Mouse (Mus musculus) lung, embryonic 14.5 days (tissue): ENCODE measurements around the gene Cblc. TPM values are rescaled to one million over a fixed set of nuclear protein-coding genes. Genes with fewer than 3 reads are reported as not detected.

Source experiments
- ATAC-seq: fragments of 200-750 bp; cut with Nextera tagmentation; 2 replicates; pipeline ENCODE4 v1.8.0; 2017; ENCODE audit warnings: mild to moderate bottlenecking, moderate TSS enrichment, moderate library complexity; ENCODE audit not compliant: insufficient read depth
- DNase-seq: peaks from one replicate; pipeline ENCODE4 v3.0.0-alpha.2; 2015
- H3K27ac ChIP-seq: fragments of 300-500 bp; sonication (generic); 2 replicates; pipeline ENCODE4 v1.5.1; 2014; ENCODE audit warnings: low read depth, mild to moderate bottlenecking, moderate library complexity
- H3K27me3 ChIP-seq: fragments of 300-500 bp; sonication (generic); 2 replicates; pipeline ENCODE4 v1.6.1; 2014; ENCODE audit warnings: low read length, control low read depth; ENCODE audit not compliant: insufficient read depth
- H3K36me3 ChIP-seq: fragments of 300-500 bp; sonication (generic); 2 replicates; pipeline ENCODE4 v1.6.1; 2014; ENCODE audit warnings: control low read depth; ENCODE audit not compliant: insufficient read depth
- H3K4me1 ChIP-seq: fragments of 300-500 bp; sonication (generic); 2 replicates; pipeline ENCODE4 v1.6.1; 2014; ENCODE audit warnings: antibody characterized with exemption, control low read depth; ENCODE audit not compliant: insufficient read depth
- H3K4me2 ChIP-seq: fragments of 300-500 bp; sonication (generic); 2 replicates; pipeline ENCODE4 v1.6.1; 2014; ENCODE audit warnings: mild to moderate bottlenecking
- H3K4me3 ChIP-seq: fragments of 300-500 bp; sonication (generic); 2 replicates; pipeline ENCODE4 v1.5.1; 2014; ENCODE audit warnings: low read depth, low read length
- H3K9ac ChIP-seq: fragments of 300-500 bp; sonication (generic); 2 replicates; pipeline ENCODE4 v1.6.1; 2014
- H3K9me3 ChIP-seq: fragments of 300-500 bp; sonication (generic); 2 replicates; pipeline ENCODE4 v1.6.1; 2016; ENCODE audit warnings: low read depth, low read length, control low read depth
- CTCF ChIP-seq: IDR thresholded peaks from 2 replicates; pipeline ENCODE4 v1.5.1; 2016; ENCODE audit warnings: antibody characterized with exemption, low read depth
- WGBS: fragments of 180-500 bp; shearing (Covaris S2); extraction: QIAGEN DNeasy Blood & Tissue Kit; methylation state at CpG from one replicate; pipeline ENCODE4 v1.1.7; 2014; 5-methylcytosine and 5-hydroxymethylcytosine counted together
- polyA plus RNA-seq: library from polyadenylated mRNA; unstranded; fragments of >200 nt; fragmentation: Nextera tagmentation; extraction: Ambion mirVana; gene quantifications from 2 replicates; pipeline ENCODE4 v1.2.1, GENCODE M21; 2014

Cblc gene
- polyA plus RNA-seq, 1 experiment from 2014 or later, result 6.8 TPM

DNA sequence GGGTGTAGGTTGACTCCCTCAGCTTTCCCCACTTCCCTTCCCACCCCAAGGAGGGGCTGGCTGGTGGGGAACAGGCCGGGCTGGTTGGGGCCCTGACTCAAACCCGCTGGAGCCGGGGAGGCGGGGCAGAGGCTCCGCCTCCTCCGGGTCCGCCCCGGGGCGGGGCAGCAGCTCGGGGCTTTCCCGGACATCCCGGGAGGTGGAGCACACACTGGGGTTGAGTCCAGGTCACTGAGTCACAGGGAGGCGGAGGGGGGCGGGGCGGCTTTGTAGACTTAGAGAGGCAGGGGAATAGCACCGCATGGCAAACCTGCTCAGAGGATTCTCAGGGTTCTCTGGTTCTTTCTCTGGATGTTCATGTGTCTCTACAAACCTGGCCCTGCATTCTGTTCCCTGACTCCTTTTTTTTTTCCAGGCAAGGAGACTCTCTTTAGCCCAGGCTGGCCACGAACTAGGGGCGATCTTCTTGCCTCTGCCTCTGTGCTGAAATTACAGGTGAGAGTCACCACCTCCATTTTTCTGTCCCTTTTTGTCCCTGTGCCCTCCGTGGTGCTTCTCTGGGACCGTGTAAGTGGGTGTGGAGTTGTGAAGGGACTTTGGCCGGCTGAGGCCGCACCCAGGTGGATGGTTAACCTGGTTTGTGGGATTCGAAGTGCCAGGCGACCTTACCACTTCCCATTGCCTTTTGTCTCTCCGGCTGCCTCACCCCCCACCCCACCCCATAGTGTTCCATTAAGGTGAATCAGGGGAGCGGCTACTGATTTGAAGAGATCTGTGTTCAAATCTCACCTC, 27.8 kb upstream of the Cblc start:
- Histone ChIP-seq H3K27ac (peak overlapping the region; percentile 87), H3K9me3 (no peaks in the 10 kb centered on the region), H3K27me3 (peaks cover 9% of the 10 kb centered on the region; the same call in 1 of the 2 replicates), H3K4me1 (peaks cover 16% of the 10 kb centered on the region), H3K9ac (no peak overlapping the region), H3K4me3 (no peak overlapping the region), H3K36me3 (no peaks in the 10 kb centered on the region), H3K4me2 (peak overlapping the region; percentile 89)
- no peak for TF ChIP-seq CTCF
- 22% methylated on average over 26 of the region's 26 CpGs for WGBS
- ATAC-seq (peak; percentile 89), DNase-seq (peak; percentile 90)

- Histone ChIP-seq H3K4me3 (peak overlapping the region; percentile 49; the same call in 1 of the 2 replicates), H3K36me3 (no peaks in the 10 kb centered on the region), H3K4me2 (peak overlapping the region; percentile 89), H3K9ac (no peak overlapping the region), H3K27ac (peak overlapping the region; percentile 87), H3K9me3 (no peaks in the 10 kb centered on the region), H3K27me3 (peaks cover 9% of the 10 kb centered on the region; the same call in 1 of the 2 replicates), H3K4me1 (peaks cover 16% of the 10 kb centered on the region)
- WGBS, result 23% methylated on average over 16 of the region's 16 CpGs
- peak; percentile 49 for DNase-seq
- TF ChIP-seq CTCF, result no peak
- ATAC-seq, result peak; percentile 48
Measured at GRCm38 (mm10) chr7:19823256-19824181, 26.9 kb upstream of the Cblc start.

DNA sequence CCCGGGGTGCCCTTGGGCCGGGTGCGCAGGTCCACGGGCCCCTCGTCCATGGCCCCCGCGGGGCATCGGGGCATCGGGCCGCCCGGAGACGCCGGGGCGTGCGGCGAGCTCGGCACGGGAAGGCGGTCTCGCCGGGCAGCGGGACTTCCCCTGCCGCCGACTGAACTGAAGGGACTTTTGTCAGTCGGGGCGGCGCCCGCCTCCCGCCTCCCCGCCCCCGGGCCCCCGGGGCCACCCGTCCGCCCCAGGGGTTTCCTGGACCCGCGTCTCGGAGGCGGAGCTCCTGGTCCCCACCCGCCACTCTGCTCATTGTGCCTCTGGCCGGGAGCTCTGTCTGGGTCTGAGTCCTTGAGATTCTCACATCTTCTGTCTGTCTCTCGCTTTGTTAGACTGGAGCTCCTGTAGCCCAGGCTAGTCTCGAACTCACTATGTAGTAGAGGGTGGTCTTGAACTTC, 26.0 kb upstream of the Cblc start, which contains the start of gene Bcl3:
Gene Bcl3 (minus strand): TSS at position 167 of the 455 bp plus-strand sequence.
- TF ChIP-seq CTCF, result no peak
- H3K9ac ChIP-seq, result peak within 1 kb of the TSS; percentile 72
- peak; percentile 68 for DNase-seq
- peak within 1 kb of the TSS; percentile 87 for H3K27ac ChIP-seq
- under 1% methylated on average over 42 of the region's 42 CpGs for WGBS
- H3K4me1 ChIP-seq, result peaks cover 23% of the 10 kb centered on the region
- H3K4me3 ChIP-seq, result peak within 1 kb of the TSS; percentile 49
- peak within 1 kb of the TSS; percentile 89 for H3K4me2 ChIP-seq
- no peak for ATAC-seq
- H3K9me3 ChIP-seq, result no peaks in the 10 kb centered on the region
- H3K27me3 ChIP-seq, result peaks cover 9% of the 10 kb centered on the region; the same call in 1 of the 2 replicates
- no peaks in the 10 kb centered on the region for H3K36me3 ChIP-seq

DNA sequence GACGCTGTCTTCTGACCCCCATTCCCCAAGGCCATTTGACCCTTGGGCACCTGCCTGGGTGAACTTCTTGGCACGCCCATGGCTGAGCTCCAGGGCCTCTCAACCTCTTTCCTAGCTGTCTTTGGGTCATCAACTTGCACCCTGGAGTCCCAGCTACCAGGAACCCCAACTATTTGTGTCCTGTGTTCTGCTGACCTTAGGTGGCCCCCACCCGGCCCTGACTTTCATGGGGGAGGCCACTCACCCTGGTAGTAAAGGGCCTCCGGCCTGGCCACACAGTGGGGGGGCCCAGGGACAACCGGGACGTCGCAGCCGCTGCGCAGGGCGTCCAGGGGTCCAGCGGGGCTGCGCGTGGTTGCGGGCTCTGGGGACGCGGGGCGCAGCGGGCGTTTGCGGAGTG, 25.6 kb upstream of the Cblc start:
- H3K27ac ChIP-seq, result no peak overlapping the region
- peaks cover 27% of the 10 kb centered on the region for H3K4me1 ChIP-seq
- H3K36me3 ChIP-seq, result no peaks in the 10 kb centered on the region
- 8% methylated on average over 18 of the region's 20 CpGs for WGBS
- peak overlapping the region; percentile 49 for H3K4me3 ChIP-seq
- H3K27me3 ChIP-seq, result peaks cover 9% of the 10 kb centered on the region; the same call in 1 of the 2 replicates
- peak overlapping the region; percentile 89 for H3K4me2 ChIP-seq
- no peak for ATAC-seq
- no peak for DNase-seq
- TF ChIP-seq CTCF, result no peak
- no peaks in the 10 kb centered on the region for H3K9me3 ChIP-seq
- H3K9ac ChIP-seq, result peak overlapping the region; percentile 72

DNA sequence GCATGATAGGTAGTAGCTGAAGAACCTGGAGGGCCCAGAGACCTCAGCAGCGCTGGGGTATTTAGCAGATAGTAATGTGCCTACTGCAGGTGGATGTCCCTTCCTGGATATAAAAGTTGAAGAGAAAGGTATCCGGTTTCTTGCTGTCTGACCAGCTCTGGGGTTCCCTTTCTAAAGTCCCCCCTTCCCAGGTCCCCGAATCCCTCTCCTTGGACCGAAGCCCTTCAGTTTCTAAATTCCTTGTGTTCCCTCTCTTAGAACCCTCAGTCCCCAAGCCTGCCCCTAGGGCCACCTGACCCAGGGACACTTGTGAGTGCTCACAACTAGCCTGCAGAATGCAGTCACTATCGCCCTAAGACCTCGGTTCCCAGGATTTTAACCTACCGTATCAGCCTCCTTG, 25.0 kb upstream of the Cblc start:
- peaks cover 9% of the 10 kb centered on the region; the same call in 1 of the 2 replicates for H3K27me3 ChIP-seq
- no peak overlapping the region for H3K27ac ChIP-seq
- peak overlapping the region; percentile 49; the same call in 1 of the 2 replicates for H3K4me3 ChIP-seq
- peaks cover 33% of the 10 kb centered on the region for H3K4me1 ChIP-seq
- H3K36me3 ChIP-seq, result no peaks in the 10 kb centered on the region
- WGBS, result 67% methylated on average over 7 of the region's 7 CpGs
- no peaks in the 10 kb centered on the region for H3K9me3 ChIP-seq
- ATAC-seq (no peak), DNase-seq (no peak)
- no peak overlapping the region for H3K9ac ChIP-seq
- TF ChIP-seq CTCF, result no peak
- H3K4me2 ChIP-seq, result peak overlapping the region; percentile 89

- Histone ChIP-seq H3K27me3 (peaks cover 9% of the 10 kb centered on the region; the same call in 1 of the 2 replicates), H3K4me2 (no peak overlapping the region), H3K4me3 (no peak overlapping the region), H3K4me1 (peaks cover 33% of the 10 kb centered on the region), H3K9me3 (no peaks in the 10 kb centered on the region), H3K36me3 (no peaks in the 10 kb centered on the region), H3K27ac (no peak overlapping the region), H3K9ac (no peak overlapping the region)
- ATAC-seq (no peak), DNase-seq (no peak)
- TF ChIP-seq CTCF, result 0 out of 2 replicates have a peak, but pooled peaks have one; percentile 8
- 80% methylated on average over 3 of the region's 3 CpGs for WGBS
Measured at GRCm38 (mm10) chr7:19820347-19821048, 23.9 kb upstream of the Cblc start.
